Mouse (Mus musculus) left cerebral cortex, adult 6 months (tissue): ENCODE data around the gene Gm9049. TPM values are rescaled to one million over a fixed set of nuclear protein-coding genes. Genes with fewer than 3 reads are reported as not detected.

Source experiments
- long read RNA-seq, 2 experiments: library from polyadenylated mRNA; unstranded; transcript quantifications; one replicate each; pipeline ENCODE4 v2.0.0; 2019 to 2020
- polyA plus RNA-seq: library from polyadenylated mRNA; unstranded; fragments of <200 nt; fragmentation: Nextera tagmentation; gene quantifications from 2 replicates; pipeline ENCODE4 v1.2.3, GENCODE M21; 2021

The Gm9049 gene
- not detected in 2 replicates for polyA plus RNA-seq
- long read RNA-seq, experiment 1: 0 reads
- long read RNA-seq, experiment 2: 0 reads

GRCm38 (mm10) chr10:118354005-118354404 is at the start of gene Gm9049:
Gene Gm9049, minus strand, starts transcription at chr10:118354105.

GRCm38 (mm10) chr10:118348579-118348978 is 5.3 kb downstream of the Gm9049 start, which contains the start of gene Gm9048:
Gene Gm9048, minus strand, starts transcription at chr10:118348679.

GRCm38 (mm10) chr10:118343155-118343554 is 10.8 kb downstream of the Gm9049 start, which contains the start of gene Gm9046:
Gene Gm9046, minus strand, starts transcription at chr10:118343255.

GRCm38 (mm10) chr10:118337731-118338130 is 16.2 kb downstream of the Gm9049 start, which contains the start of gene Gm9045:
Gene Gm9045, minus strand, starts transcription at chr10:118337831.

GRCm38 (mm10) chr10:118332308-118332707 is 21.6 kb downstream of the Gm9049 start, which contains the start of gene Gm9044:
Gene Gm9044, minus strand, starts transcription at chr10:118332408.

GRCm38 (mm10) chr10:118326869-118327268 is 27.0 kb downstream of the Gm9049 start, which contains the start of gene Gm9040:
Gene Gm9040, minus strand, starts transcription at chr10:118326969.

Other genes with a start within 250 kb of the Gm9049 start
- 3.9 and 4.5 TPM in 2 replicates for gene Mdm1, start 212.3 kb downstream of the Gm9049 start, polyA plus RNA-seq
- 0.23 and 0.39 TPM in 2 replicates for gene Il22, start 149.2 kb downstream of the Gm9049 start, polyA plus RNA-seq
- gene Gm32717, start 113.3 kb downstream of the Gm9049 start, polyA plus RNA-seq: not detected in 2 replicates
- gene Gm32802, start 95.4 kb downstream of the Gm9049 start, polyA plus RNA-seq: not detected in 2 replicates
- 0.41 and 0.59 TPM in 2 replicates for gene Iltifb, start 59.1 kb downstream of the Gm9049 start, polyA plus RNA-seq
- not detected in 2 replicates for gene Gm9040, start 27.1 kb downstream of the Gm9049 start, polyA plus RNA-seq
- not detected in 2 replicates for gene Gm9044, start 21.7 kb downstream of the Gm9049 start, polyA plus RNA-seq
- not detected in 2 replicates for gene Gm9045, start 16.3 kb downstream of the Gm9049 start, polyA plus RNA-seq
- gene Gm9046, start 10.8 kb downstream of the Gm9049 start, polyA plus RNA-seq: not detected in 2 replicates
- not detected in 2 replicates for gene Gm9048, start 5.4 kb downstream of the Gm9049 start, polyA plus RNA-seq
- not detected in 2 replicates for gene Ifng, start 86.9 kb upstream of the Gm9049 start, polyA plus RNA-seq